In the genomic region with DNA sequence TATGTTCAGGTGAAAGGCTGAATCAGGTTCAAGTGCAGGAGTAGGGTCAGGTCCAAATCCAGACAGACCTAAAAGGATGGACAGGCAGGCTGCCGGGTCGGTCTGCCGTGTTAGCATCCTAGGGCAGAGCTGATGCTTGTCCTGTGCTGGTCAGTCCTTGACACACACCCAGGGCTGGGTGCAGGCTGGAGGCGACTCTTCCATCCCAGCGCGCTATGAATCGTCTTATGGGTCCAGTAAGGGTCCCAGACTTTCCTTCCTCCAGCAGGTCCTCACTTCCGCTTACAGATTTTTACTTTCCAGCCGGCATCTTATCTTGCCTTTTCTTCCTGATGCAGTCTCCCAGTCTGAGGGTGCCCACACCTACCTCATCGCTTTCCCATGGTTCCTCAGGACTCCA, we compare ENCODE assay signal across 21 mouse cellular contexts.
A peak's percentile ranks its signal among the peaks of the same experiment; 100 is the strongest.
DNase-seq lines count a peak whose midpoint lies in the region; ATAC-seq and TF ChIP-seq lines count a peak whose summit lies in the region.
"Had no signal": no experiment of that assay in that cellular context is flagged by ENCODE, and none has a peak within 500 bp of the region (broad histone marks: within the 10 kb centered on the region; RNA-seq: fewer than 3 reads in every experiment).

No protein-coding gene starts in this region.

- intact Hi-C loops in left cerebral cortex, postnatal 36 days (cut with DNase I): no loop called here

- H3K27ac ChIP-seq in forebrain, postnatal 0 days (ENCODE audit: low read depth, low read length): no peak overlapping the region
- H3K27ac ChIP-seq in forebrain, embryonic 12.5 days: no peak overlapping the region
- H3K27ac ChIP-seq in hindbrain, embryonic 13.5 days: no peak overlapping the region
- no peak overlapping the region for H3K27ac ChIP-seq in midbrain, embryonic 12.5 days (replicated peaks)
- H3K27ac ChIP-seq in neural tube, embryonic 13.5 days (replicated peaks): no peak overlapping the region
- H3K27ac ChIP-seq: gastrocnemius, adult 2 months; left cerebral cortex, adult 2 months; limb, embryonic 10.5 days had no signal

- TF ChIP-seq CTCF in forebrain, postnatal 0 days (IDR thresholded peaks at IDR 0.05; ENCODE audit: low read depth): no peak

- H3K9ac ChIP-seq in forebrain, postnatal 0 days: no peak overlapping the region
- no peak overlapping the region for H3K9ac ChIP-seq in forebrain, embryonic 12.5 days
- 0 out of 2 replicates have a peak overlapping the region, but pooled peaks have one; percentile 39 for H3K9ac ChIP-seq in hindbrain, embryonic 13.5 days
- no peak overlapping the region for H3K9ac ChIP-seq in midbrain, embryonic 12.5 days (replicated peaks)
- H3K9ac ChIP-seq in neural tube, embryonic 13.5 days: no peak overlapping the region

- no peaks in the 10 kb centered on the region for H3K9me3 ChIP-seq in forebrain, postnatal 0 days (ENCODE audit: low read length)
- H3K9me3 ChIP-seq in forebrain, embryonic 12.5 days: no peaks in the 10 kb centered on the region
- H3K9me3 ChIP-seq in hindbrain, embryonic 13.5 days: no peaks in the 10 kb centered on the region
- no peaks in the 10 kb centered on the region for H3K9me3 ChIP-seq in midbrain, embryonic 12.5 days
- no peaks in the 10 kb centered on the region for H3K9me3 ChIP-seq in neural tube, embryonic 13.5 days
- H3K9me3 ChIP-seq: limb, embryonic 10.5 days had no signal

- peak overlapping the region; percentile 10; the same call in 1 of the 2 replicates for H3K4me2 ChIP-seq in forebrain, postnatal 0 days (ENCODE audit: low read depth)
- no peak overlapping the region for H3K4me2 ChIP-seq in forebrain, embryonic 12.5 days
- H3K4me2 ChIP-seq in hindbrain, embryonic 13.5 days: peak overlapping the region; percentile 46
- peak overlapping the region; percentile 46 for H3K4me2 ChIP-seq in midbrain, embryonic 12.5 days (replicated peaks)
- peak overlapping the region; percentile 51 for H3K4me2 ChIP-seq in neural tube, embryonic 13.5 days
- H3K4me2 ChIP-seq: heart, embryonic 11.5 days had no signal

- no peaks in the 10 kb centered on the region for H3K4me1 ChIP-seq in forebrain, postnatal 0 days (ENCODE audit: insufficient read depth)
- no peaks in the 10 kb centered on the region; the same call in 1 of the 2 replicates for H3K4me1 ChIP-seq in forebrain, embryonic 12.5 days
- H3K4me1 ChIP-seq in hindbrain, embryonic 13.5 days (replicated peaks): peaks cover 5% of the 10 kb centered on the region; the same call in 1 of the 2 replicates
- no peaks in the 10 kb centered on the region for H3K4me1 ChIP-seq in midbrain, embryonic 12.5 days
- no peaks in the 10 kb centered on the region; the same call in 1 of the 2 replicates for H3K4me1 ChIP-seq in neural tube, embryonic 13.5 days (replicated peaks)

- DNase-seq in forebrain, postnatal 0 days: no peak
- no peak for DNase-seq in kidney, postnatal 4 days
- DNase-seq in left cerebral cortex, postnatal 36 days (ENCODE audit: low spot score in 2 of 2): no peak
- no peak for DNase-seq in adrenal gland, adult 18-20 months (ENCODE audit: low spot score in 2 of 2)
- DNase-seq: cerebellum, adult 8-10 months; gastrocnemius, adult 2 months; kidney, adult 8-10 months; kidney, postnatal 36 days; layer of hippocampus, adult 9-11 months; lung, adult 2 months; lung, postnatal 36 days; right cerebral cortex, postnatal 14 days had no signal

- no peaks in the 10 kb centered on the region for H3K36me3 ChIP-seq in forebrain, postnatal 0 days (ENCODE audit: insufficient read depth)
- no peaks in the 10 kb centered on the region for H3K36me3 ChIP-seq in forebrain, embryonic 12.5 days (replicated peaks)
- H3K36me3 ChIP-seq in hindbrain, embryonic 13.5 days: no peaks in the 10 kb centered on the region
- H3K36me3 ChIP-seq in midbrain, embryonic 12.5 days: no peaks in the 10 kb centered on the region
- H3K36me3 ChIP-seq in neural tube, embryonic 13.5 days: no peaks in the 10 kb centered on the region
- H3K36me3 ChIP-seq: limb, embryonic 10.5 days had no signal

- no peak overlapping the region for H3K4me3 ChIP-seq in forebrain, postnatal 0 days (ENCODE audit: low read depth, low read length)
- no peak overlapping the region for H3K4me3 ChIP-seq in forebrain, embryonic 12.5 days (replicated peaks)
- H3K4me3 ChIP-seq in hindbrain, embryonic 13.5 days: peak overlapping the region; percentile 26
- H3K4me3 ChIP-seq in midbrain, embryonic 12.5 days: no peak overlapping the region
- peak overlapping the region; percentile 31 for H3K4me3 ChIP-seq in neural tube, embryonic 13.5 days
- H3K4me3 ChIP-seq: gastrocnemius, adult 2 months; left cerebral cortex, adult 2 months; limb, embryonic 10.5 days had no signal

- WGBS in forebrain, postnatal 0 days: 88% methylated on average over 10 of the region's 10 CpGs
- 92% methylated on average over 10 of the region's 10 CpGs for WGBS in forebrain, embryonic 12.5 days
- WGBS in hindbrain, embryonic 13.5 days: 85% methylated on average over 10 of the region's 10 CpGs
- 91% methylated on average over 10 of the region's 10 CpGs for WGBS in midbrain, embryonic 12.5 days
- 86% methylated on average over 10 of the region's 10 CpGs for WGBS in neural tube, embryonic 13.5 days

- no peaks in the 10 kb centered on the region for H3K27me3 ChIP-seq in forebrain, postnatal 0 days (ENCODE audit: insufficient read depth, low read length)
- H3K27me3 ChIP-seq in forebrain, embryonic 12.5 days: no peaks in the 10 kb centered on the region
- H3K27me3 ChIP-seq in hindbrain, embryonic 13.5 days: no peaks in the 10 kb centered on the region
- no peaks in the 10 kb centered on the region for H3K27me3 ChIP-seq in midbrain, embryonic 12.5 days
- no peaks in the 10 kb centered on the region for H3K27me3 ChIP-seq in neural tube, embryonic 13.5 days
- H3K27me3 ChIP-seq: CH12.LX had no signal

- no peak for ATAC-seq in forebrain, postnatal 0 days
- ATAC-seq in forebrain, embryonic 12.5 days (ENCODE audit: low FRiP score): no peak
- ATAC-seq in hindbrain, embryonic 13.5 days (ENCODE audit: low FRiP score): no peak
- ATAC-seq in midbrain, embryonic 12.5 days (ENCODE audit: low FRiP score, low read depth): 0 out of 2 replicates have a peak, but pooled peaks have one; percentile 9
- ATAC-seq in neural tube, embryonic 13.5 days (ENCODE audit: low read depth): peak; percentile 50; the same call in 1 of the 2 replicates
- ATAC-seq: forebrain, embryonic 16.5 days had no signal

Comparison
In these comparisons a context has a peak if more than half of its experiments do, and no peak if none do; other contexts are left out.
1. ATAC-seq: peak in midbrain, embryonic 12.5 days (single experiment) and neural tube, embryonic 13.5 days (single experiment); none in forebrain, postnatal 0 days (single experiment), forebrain, embryonic 12.5 days (single experiment) and hindbrain, embryonic 13.5 days (single experiment).
2. H3K4me3 ChIP-seq: peak in hindbrain, embryonic 13.5 days (single experiment) and neural tube, embryonic 13.5 days (single experiment); none in forebrain, postnatal 0 days (single experiment), forebrain, embryonic 12.5 days (single experiment) and midbrain, embryonic 12.5 days (single experiment).